Mouse (Mus musculus): ENCODE data around the gene Ppp2r2c. TPM values are rescaled to one million over a fixed set of nuclear protein-coding genes. Genes with fewer than 3 reads are reported as not detected.
A peak's percentile ranks its signal among the peaks of the same experiment; 100 is the strongest.

Ppp2r2c gene
- polyA plus RNA-seq, 1 experiment from 2014 or later, result 17.1 TPM

DNA sequence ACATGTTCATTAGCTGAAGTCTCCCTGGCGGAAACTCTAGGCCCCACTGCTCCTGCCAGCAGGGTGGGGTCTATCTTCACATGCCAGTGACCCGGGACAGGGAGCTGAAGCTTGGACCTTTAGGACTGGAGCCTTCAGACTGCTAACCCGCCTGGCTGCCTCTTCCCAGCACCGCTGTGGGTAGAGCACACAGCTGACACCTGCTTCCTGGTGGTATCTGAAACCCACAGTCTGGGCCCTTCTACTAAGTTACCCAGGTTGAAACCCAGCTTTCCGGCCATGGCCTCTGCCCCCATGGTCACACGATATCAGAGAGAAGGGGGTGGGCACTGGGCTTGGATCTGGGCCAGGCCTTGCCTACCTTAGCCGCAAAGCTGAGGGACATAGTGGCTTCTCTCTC lies 111.3 kb downstream of the Ppp2r2c start:
- Histone ChIP-seq H3K27me3 (replicated peaks; ENCODE audit: control insufficient read depth, insufficient read depth, low read length) (no peaks in the 10 kb centered on the region), H3K27ac (ENCODE audit: low read depth, low read length) (no peak overlapping the region), H3K9me3 (replicated peaks; ENCODE audit: control insufficient read depth, low read length) (no peaks in the 10 kb centered on the region), H3K4me2 (ENCODE audit: low read length) (no peak overlapping the region), H3K9ac (ENCODE audit: low read length) (no peak overlapping the region), H3K36me3 (ENCODE audit: control insufficient read depth, insufficient read depth, low read length) (no peaks in the 10 kb centered on the region), H3K4me1 (ENCODE audit: control insufficient read depth, insufficient read depth, low read length) (no peaks in the 10 kb centered on the region), H3K4me3 (ENCODE audit: low read depth, low read length) (no peak overlapping the region)
- 91% methylated on average over 7 of the region's 7 CpGs for WGBS
- ATAC-seq (no peak), DNase-seq (ENCODE audit: low spot score) (no peak)

DNA sequence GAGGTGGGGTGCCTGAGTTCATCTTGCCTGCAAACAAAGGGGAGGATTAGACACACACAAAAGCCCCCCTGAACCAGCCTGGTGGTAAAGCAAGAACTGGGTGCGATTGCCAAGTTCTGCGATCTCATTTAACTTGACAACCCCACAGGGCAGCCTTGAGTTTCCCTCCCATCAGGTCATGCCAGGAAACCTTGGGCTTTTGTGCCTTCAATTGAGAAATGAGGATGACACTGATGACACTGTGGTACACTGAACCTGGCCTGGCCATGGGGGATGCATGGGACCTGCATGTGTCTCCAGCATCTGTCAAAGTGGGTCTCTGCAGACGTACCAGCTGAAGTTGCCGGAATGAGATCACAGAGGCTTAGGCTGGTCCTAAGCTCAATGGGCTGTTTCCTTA lies 114.0 kb downstream of the Ppp2r2c start:
- 50% methylated on average over 4 of the region's 4 CpGs for WGBS
- H3K4me1 ChIP-seq (ENCODE audit: control insufficient read depth, insufficient read depth, low read length), result no peaks in the 10 kb centered on the region
- H3K4me3 ChIP-seq (ENCODE audit: low read depth, low read length), result no peak overlapping the region
- no peaks in the 10 kb centered on the region for H3K9me3 ChIP-seq (replicated peaks; ENCODE audit: control insufficient read depth, low read length)
- no peaks in the 10 kb centered on the region for H3K27me3 ChIP-seq (replicated peaks; ENCODE audit: control insufficient read depth, insufficient read depth, low read length)
- no peak for ATAC-seq
- DNase-seq (ENCODE audit: low spot score), result no peak
- H3K4me2 ChIP-seq (ENCODE audit: low read length), result no peak overlapping the region
- no peak overlapping the region for H3K27ac ChIP-seq (ENCODE audit: low read depth, low read length)
- H3K9ac ChIP-seq (ENCODE audit: low read length), result no peak overlapping the region
- no peaks in the 10 kb centered on the region for H3K36me3 ChIP-seq (ENCODE audit: control insufficient read depth, insufficient read depth, low read length)

DNA sequence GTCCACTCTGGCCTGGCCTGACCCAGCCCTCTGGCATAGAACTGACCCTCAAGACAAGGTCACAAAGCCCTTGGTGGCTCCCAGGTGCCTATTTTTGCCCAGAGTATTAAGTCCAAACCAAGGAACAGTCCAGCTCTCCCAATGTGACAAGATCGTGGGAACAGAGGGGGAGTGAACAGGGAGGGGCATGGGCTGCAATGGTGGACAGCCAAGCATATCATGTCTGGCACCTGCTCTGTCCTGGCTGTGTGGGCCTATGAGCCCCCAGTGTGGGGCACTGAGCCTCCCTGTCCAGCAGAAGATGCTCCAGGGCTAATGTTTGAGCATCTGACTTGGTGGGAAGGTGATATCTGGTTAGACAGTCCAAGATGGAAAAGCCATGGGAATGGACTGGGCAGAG lies 118.3 kb downstream of the Ppp2r2c start:
- Histone ChIP-seq H3K9ac (ENCODE audit: low read length) (no peak overlapping the region), H3K36me3 (ENCODE audit: control insufficient read depth, insufficient read depth, low read length) (no peaks in the 10 kb centered on the region), H3K4me1 (ENCODE audit: control insufficient read depth, insufficient read depth, low read length) (peaks cover 4% of the 10 kb centered on the region), H3K27me3 (replicated peaks; ENCODE audit: control insufficient read depth, insufficient read depth, low read length) (no peaks in the 10 kb centered on the region), H3K4me2 (ENCODE audit: low read length) (no peak overlapping the region), H3K4me3 (ENCODE audit: low read depth, low read length) (no peak overlapping the region), H3K27ac (ENCODE audit: low read depth, low read length) (no peak overlapping the region), H3K9me3 (replicated peaks; ENCODE audit: control insufficient read depth, low read length) (no peaks in the 10 kb centered on the region)
- 86% methylated on average over 1 of the region's 1 CpGs for WGBS
- no peak for ATAC-seq
- DNase-seq (ENCODE audit: low spot score), result no peak

DNA sequence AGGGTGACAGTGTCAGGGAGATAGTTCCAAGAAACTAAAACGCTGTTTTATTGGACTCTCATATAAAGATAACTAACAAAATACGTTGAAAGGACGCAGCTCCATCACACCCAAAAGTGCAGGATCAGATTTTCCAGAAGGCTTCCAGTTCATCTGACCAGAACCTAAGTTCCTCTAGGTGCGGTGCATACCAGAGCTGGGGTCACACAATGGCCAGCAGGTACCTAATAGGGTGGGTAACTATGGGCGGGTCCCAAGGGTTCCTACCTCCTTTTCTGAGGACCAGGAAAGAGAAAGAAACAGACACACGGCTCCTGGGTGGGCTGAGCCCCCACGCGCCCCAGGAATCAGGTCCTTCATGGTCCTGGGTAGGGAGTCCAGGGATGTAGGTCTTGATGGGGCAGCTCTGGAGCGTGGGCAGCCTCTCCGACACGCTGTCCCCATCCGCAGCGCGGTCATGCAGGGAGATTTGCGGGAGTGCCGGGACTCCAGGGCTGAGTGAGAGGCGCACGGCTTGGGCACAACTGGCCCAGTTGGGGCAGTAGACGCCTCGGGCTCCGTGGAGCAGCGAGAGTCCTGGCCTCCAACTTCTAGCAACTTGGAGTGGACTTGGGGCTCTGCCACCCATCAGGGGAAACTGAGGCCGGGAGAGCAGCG lies 119.9 kb downstream of the Ppp2r2c start:
- Histone ChIP-seq H3K4me3 (ENCODE audit: low read depth, low read length) (peak overlapping the region; percentile 63), H3K27me3 (replicated peaks; ENCODE audit: control insufficient read depth, insufficient read depth, low read length) (no peaks in the 10 kb centered on the region), H3K9ac (ENCODE audit: low read length) (peak overlapping the region; percentile 69), H3K4me1 (ENCODE audit: control insufficient read depth, insufficient read depth, low read length) (peaks cover 4% of the 10 kb centered on the region), H3K9me3 (replicated peaks; ENCODE audit: control insufficient read depth, low read length) (no peaks in the 10 kb centered on the region), H3K36me3 (ENCODE audit: control insufficient read depth, insufficient read depth, low read length) (no peaks in the 10 kb centered on the region), H3K4me2 (ENCODE audit: low read length) (peak overlapping the region; percentile 95), H3K27ac (ENCODE audit: low read depth, low read length) (no peak overlapping the region)
- ATAC-seq (peak; percentile 47), DNase-seq (ENCODE audit: low spot score) (peak; percentile 5)
- WGBS, result 9% methylated on average over 24 of the region's 24 CpGs

DNA sequence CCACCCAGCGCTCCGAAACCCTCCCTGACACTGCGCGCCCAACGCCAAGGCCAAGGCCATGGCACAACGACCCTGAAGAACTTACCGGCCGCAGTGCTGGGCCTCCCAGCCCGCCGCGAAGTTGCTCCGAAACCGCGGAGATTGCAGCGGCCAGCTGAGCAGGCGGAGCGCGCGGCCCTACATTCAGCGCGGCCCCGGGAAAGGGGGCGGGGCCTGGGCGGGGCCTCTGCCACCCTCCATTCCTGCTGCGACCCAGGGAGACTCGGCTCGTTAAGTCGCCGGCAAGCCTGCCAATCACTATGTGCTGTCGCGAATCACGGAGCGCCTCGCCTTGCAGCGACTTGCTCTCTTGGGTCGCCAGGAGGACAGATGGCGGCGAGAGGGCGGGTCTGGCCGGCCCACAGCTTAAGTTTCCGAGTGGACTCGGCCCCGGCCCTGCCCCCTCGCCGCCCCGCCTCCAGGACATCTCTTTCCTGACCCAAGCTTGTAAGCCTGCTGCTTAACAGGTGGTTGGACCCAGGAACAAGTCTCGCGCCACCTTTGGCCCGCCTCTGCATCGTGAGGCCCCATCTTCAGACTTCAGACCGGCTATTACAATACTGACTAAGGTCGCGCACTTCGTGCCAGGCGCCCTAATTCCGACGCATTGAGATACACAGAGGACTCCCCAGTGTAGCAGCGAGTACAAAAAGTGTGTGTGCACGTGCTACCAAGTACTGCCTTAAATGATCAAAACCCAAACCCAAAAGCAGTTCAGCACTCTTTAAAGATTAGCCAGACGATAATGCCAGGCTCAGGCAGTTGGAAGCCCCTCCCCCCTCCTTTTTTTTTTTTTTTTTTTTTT lies 120.7 kb downstream of the Ppp2r2c start, which contains the start of gene Wfs1:
Gene Wfs1, minus strand, starts transcription at position 425 of the 844 bp plus-strand sequence.
- Histone ChIP-seq H3K4me3 (ENCODE audit: low read depth, low read length) (peak within 1 kb of the TSS; percentile 63), H3K27me3 (replicated peaks; ENCODE audit: control insufficient read depth, insufficient read depth, low read length) (no peaks in the 10 kb centered on the region), H3K9me3 (replicated peaks; ENCODE audit: control insufficient read depth, low read length) (no peaks in the 10 kb centered on the region), H3K9ac (ENCODE audit: low read length) (peak within 1 kb of the TSS; percentile 69), H3K27ac (ENCODE audit: low read depth, low read length) (no peak within 1 kb of the TSS), H3K36me3 (ENCODE audit: control insufficient read depth, insufficient read depth, low read length) (no peaks in the 10 kb centered on the region), H3K4me2 (ENCODE audit: low read length) (peak within 1 kb of the TSS; percentile 95), H3K4me1 (ENCODE audit: control insufficient read depth, insufficient read depth, low read length) (peaks cover 4% of the 10 kb centered on the region)
- ATAC-seq (peak; percentile 98), DNase-seq (ENCODE audit: low spot score) (peak; percentile 98)
- under 1% methylated on average over 59 of the region's 60 CpGs for WGBS

DNA sequence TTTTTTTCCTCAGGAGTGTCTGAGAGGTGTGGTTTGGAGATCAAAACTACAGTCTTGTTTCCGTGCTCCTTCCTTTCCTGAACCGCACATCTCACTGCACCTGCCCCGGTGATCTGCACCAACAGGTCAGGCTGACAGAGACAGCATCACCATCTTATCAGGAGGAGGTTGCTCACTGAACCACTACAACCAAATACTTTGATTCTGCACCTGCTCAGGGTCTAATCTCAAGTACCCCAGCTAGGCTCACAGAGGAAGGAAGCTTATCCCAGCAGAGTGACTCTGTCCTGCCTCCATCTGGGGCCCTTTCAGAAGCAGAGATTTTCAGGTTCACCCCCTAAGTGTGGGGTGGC lies 121.3 kb downstream of the Ppp2r2c start:
- Histone ChIP-seq H3K4me3 (ENCODE audit: low read depth, low read length) (peak overlapping the region; percentile 63; the same call in 1 of the 2 replicates), H3K4me1 (ENCODE audit: control insufficient read depth, insufficient read depth, low read length) (peaks cover 4% of the 10 kb centered on the region), H3K9me3 (replicated peaks; ENCODE audit: control insufficient read depth, low read length) (no peaks in the 10 kb centered on the region), H3K36me3 (ENCODE audit: control insufficient read depth, insufficient read depth, low read length) (no peaks in the 10 kb centered on the region), H3K27me3 (replicated peaks; ENCODE audit: control insufficient read depth, insufficient read depth, low read length) (no peaks in the 10 kb centered on the region), H3K27ac (ENCODE audit: low read depth, low read length) (no peak overlapping the region), H3K4me2 (ENCODE audit: low read length) (peak overlapping the region; percentile 95), H3K9ac (ENCODE audit: low read length) (no peak overlapping the region)
- ATAC-seq (no peak), DNase-seq (ENCODE audit: low spot score) (no peak)
- WGBS, result 10% methylated on average over 3 of the region's 3 CpGs

DNA sequence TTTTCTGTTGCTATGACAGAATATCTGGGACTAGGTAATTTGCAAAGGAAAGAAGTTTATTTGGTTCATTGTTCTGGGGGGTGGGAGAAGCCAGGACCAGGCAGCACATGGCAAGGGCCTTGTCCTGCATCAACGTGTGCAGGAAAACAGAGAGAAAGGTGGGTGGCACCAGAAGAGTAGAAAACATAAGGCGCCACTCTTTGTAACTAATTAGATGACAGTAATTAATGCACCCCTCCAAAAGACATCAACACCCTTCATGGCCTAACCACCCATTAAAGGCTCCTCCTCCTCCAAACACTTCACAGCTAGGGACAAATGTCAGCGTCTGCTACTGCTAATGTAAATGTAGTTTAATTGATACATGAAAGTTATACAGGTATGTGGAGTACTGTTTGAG lies 121.9 kb downstream of the Ppp2r2c start:
- peak; percentile 55 for DNase-seq (ENCODE audit: low spot score)

DNA sequence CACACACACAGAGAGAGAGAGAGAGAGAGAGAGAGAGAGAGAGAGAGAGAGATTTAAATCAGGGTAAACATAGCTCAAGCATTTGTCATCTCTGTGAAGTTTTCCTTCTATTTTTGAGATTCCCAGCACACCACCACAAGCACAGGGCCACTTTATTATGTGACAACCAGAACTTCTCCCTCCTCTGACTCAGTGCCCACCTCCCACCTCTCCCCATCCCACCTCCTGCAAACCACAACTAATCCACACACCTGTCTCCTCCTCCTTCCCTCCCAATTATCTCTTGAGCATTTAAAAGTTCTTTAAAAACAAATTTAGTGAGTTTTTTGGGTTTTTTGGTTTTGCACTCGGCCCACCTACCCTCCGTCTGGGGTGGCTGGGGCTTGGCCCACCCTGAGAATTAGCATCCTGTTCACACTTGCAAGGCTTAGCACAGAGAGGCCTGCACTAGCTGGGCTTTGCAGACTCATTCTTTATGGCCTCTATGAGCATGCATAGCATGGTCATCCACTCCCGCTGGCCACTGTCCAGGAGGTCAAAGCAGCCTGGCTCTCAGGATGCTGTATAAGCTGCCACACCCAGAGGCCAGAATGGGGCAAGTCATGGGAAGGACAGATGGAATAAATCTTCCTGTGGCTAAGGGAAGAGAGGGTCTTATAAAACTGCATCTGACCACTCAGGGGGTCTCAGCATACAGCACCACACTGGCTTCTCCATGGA lies 122.5 kb downstream of the Ppp2r2c start:
- H3K27me3 ChIP-seq (replicated peaks; ENCODE audit: control insufficient read depth, insufficient read depth, low read length), result no peaks in the 10 kb centered on the region
- DNase-seq (ENCODE audit: low spot score), result no peak
- H3K9me3 ChIP-seq (replicated peaks; ENCODE audit: control insufficient read depth, low read length), result no peaks in the 10 kb centered on the region
- H3K27ac ChIP-seq (ENCODE audit: low read depth, low read length), result no peak overlapping the region
- ATAC-seq, result no peak
- H3K4me3 ChIP-seq (ENCODE audit: low read depth, low read length), result no peak overlapping the region
- no peaks in the 10 kb centered on the region for H3K36me3 ChIP-seq (ENCODE audit: control insufficient read depth, insufficient read depth, low read length)
- H3K4me2 ChIP-seq (ENCODE audit: low read length), result no peak overlapping the region
- H3K9ac ChIP-seq (ENCODE audit: low read length), result no peak overlapping the region
- 84% methylated on average over 3 of the region's 3 CpGs for WGBS
- peaks cover 4% of the 10 kb centered on the region for H3K4me1 ChIP-seq (ENCODE audit: control insufficient read depth, insufficient read depth, low read length)

More for the DNA sequence above, 121.9 kb downstream of the Ppp2r2c start:
- 23% methylated on average over 3 of the region's 3 CpGs for WGBS
- Histone ChIP-seq H3K9me3 (replicated peaks; ENCODE audit: control insufficient read depth, low read length) (no peaks in the 10 kb centered on the region), H3K4me2 (ENCODE audit: low read length) (no peak overlapping the region), H3K4me1 (ENCODE audit: control insufficient read depth, insufficient read depth, low read length) (peaks cover 4% of the 10 kb centered on the region), H3K9ac (ENCODE audit: low read length) (no peak overlapping the region), H3K4me3 (ENCODE audit: low read depth, low read length) (no peak overlapping the region), H3K27ac (ENCODE audit: low read depth, low read length) (no peak overlapping the region), H3K36me3 (ENCODE audit: control insufficient read depth, insufficient read depth, low read length) (no peaks in the 10 kb centered on the region), H3K27me3 (replicated peaks; ENCODE audit: control insufficient read depth, insufficient read depth, low read length) (no peaks in the 10 kb centered on the region)
- no peak for ATAC-seq
